Mouse (Mus musculus): ENCODE measurements around the gene Ubtd2. TPM values are rescaled to one million over a fixed set of nuclear protein-coding genes. Genes with fewer than 3 reads are reported as not detected.

The Ubtd2 gene
- polyA plus RNA-seq (2012; rRNA removed): 3.6 and 3.9 TPM in 2 replicates

GRCm38 (mm10) chr11:32454800-32455506 is at the start of gene Ubtd2:
Gene Ubtd2, plus strand, starts transcription at chr11:32455370.

DNA sequence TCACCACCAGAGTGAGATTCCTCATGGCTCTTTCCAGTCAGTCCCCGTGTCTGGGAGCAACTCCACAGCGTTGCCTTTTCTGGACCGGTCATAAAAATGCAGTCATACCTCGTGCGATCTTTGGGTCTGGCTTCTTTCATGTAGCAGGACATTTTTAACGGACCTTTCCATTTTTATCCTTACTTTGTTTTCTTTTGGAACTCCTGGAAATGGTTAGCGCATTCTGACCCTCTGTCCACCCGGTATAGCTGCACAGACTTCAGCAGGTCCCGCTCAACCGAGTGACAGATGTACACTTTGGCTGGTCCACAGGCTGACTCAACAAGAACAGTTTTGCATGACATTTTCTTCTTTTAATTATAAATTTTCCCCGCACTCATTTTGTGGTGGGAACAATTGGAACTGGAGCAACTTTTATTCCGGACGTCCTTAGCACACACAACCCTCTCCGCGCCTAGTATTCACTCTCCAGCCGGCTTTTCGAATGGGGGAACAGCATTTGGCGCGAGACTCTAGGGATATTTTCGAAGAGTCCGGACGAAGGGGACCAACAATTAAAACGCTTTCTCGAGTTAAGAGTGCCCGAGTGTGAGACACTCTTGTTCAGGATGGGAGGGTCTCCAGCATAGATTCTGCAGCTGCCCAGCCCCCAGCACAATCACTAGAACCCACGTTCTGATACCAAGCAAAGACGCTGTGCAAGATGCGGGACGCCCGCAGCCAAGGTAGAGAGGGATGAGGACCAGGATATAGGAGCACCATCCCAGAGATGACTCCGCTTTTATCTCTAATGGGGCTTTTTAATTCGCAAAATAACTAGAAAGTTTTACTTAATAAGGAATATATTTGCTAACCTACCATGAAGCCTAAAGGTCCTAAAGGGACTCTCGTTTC is 76.9 kb downstream of the Ubtd2 start, which contains the start of gene Efcab9:
Efcab9 (minus strand) TSS at position 211 of the 894 bp plus-strand sequence.

DNA sequence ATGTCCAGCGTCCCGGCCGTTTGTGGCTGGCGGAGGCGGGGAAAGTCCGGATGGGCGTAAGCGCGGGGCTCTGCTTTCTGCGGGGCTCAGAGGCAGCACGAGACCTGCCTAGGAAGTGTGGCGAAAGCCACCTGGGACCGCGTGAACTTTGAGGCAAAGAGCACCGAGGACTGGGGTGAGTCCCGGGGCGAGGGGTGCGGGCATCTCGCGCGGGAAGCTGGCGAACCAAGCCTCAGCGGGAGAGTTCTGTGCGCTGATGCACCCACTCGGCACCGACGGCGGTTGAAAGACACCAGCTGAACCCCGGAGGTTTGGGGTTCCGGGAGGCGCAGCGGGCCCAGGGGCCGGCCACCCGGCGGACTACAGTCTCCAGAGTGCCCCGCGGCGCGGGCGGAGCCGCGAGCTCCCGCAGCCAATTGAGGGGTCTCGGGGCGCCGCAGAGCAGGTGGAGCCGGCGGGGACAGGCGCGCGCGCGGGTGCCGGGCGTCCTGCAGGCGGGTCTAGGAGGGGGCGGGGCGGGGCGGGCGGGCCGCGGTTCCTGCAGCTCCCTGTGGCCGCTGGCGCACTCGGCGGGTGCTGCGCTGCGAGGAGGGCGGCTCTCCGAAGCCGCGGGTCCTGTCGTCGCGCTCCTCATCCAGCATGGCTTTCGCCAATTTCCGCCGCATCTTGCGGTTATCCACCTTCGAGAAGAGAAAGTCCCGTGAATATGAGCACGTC is 77.8 kb downstream of the Ubtd2 start, which contains the start of gene Stk10:
Stk10 (plus strand) TSS at position 541 of the 717 bp plus-strand sequence.

Other genes with a start within 250 kb of the Ubtd2 start
- 32.9 and 34.4 TPM in 2 replicates for gene Snrnp25, start 250.0 kb upstream of the Ubtd2 start, polyA plus RNA-seq (2012; rRNA removed)
- 7.2 TPM in 2 replicates for gene Rhbdf1, start 233.1 kb upstream of the Ubtd2 start, polyA plus RNA-seq (2012; rRNA removed)
- 7.9 and 8.0 TPM in 2 replicates for gene Mpg, start 228.9 kb upstream of the Ubtd2 start, polyA plus RNA-seq (2012; rRNA removed)
- 26.5 and 30.6 TPM in 2 replicates for gene Nprl3, start 187.7 kb upstream of the Ubtd2 start, polyA plus RNA-seq (2012; rRNA removed)
- gene Hba-x, start 179.0 kb upstream of the Ubtd2 start, polyA plus RNA-seq (2012; rRNA removed): 3.7 and 4.5 TPM in 2 replicates
- 29,511 and 32,224 TPM in 2 replicates for gene Hba-a1, start 171.9 kb upstream of the Ubtd2 start, polyA plus RNA-seq (2012; rRNA removed)
- 87.2 and 94.5 TPM in 2 replicates for gene Hbq1b, start 168.4 kb upstream of the Ubtd2 start, polyA plus RNA-seq (2012; rRNA removed)
- gene Hba-a2, start 158.9 kb upstream of the Ubtd2 start, polyA plus RNA-seq (2012; rRNA removed): 100,647 and 102,463 TPM in 2 replicates
- 3.0 and 3.7 TPM in 2 replicates for gene Hbq1a, start 155.3 kb upstream of the Ubtd2 start, polyA plus RNA-seq (2012; rRNA removed)
- 0.78 and 1.0 TPM in 2 replicates for gene Sh3pxd2b, start 107.5 kb upstream of the Ubtd2 start, polyA plus RNA-seq (2012; rRNA removed)
- gene Efcab9, start 76.7 kb downstream of the Ubtd2 start, polyA plus RNA-seq (2012; rRNA removed): 0.08 and 0.12 TPM in 2 replicates
- 4.0 and 5.4 TPM in 2 replicates for gene Stk10, start 77.9 kb downstream of the Ubtd2 start, polyA plus RNA-seq (2012; rRNA removed)
- gene Fbxw11, start 187.4 kb downstream of the Ubtd2 start, polyA plus RNA-seq (2012; rRNA removed): 11.1 and 12.9 TPM in 2 replicates